Mouse (Mus musculus) midbrain, embryonic 14.5 days (tissue): ENCODE results near the gene Prr18. TPM values are rescaled to one million over a fixed set of nuclear protein-coding genes. Genes with fewer than 3 reads are reported as not detected.

ENCODE experiments used
- ATAC-seq: fragments of 200-750 bp; cut with Nextera tagmentation; 2 replicates; pipeline ENCODE4 v1.8.0; 2017; ENCODE audit warnings: moderate number of reproducible peaks, moderate library complexity; ENCODE audit not compliant: low FRiP score, low TSS enrichment
- DNase-seq: peaks from one replicate; pipeline ENCODE4 v3.0.0-alpha.2; 2015
- H3K27ac ChIP-seq: fragments of 300-500 bp; sonication (generic); replicated peaks from 2 replicates; pipeline ENCODE4 v1.5.1; 2014; ENCODE audit warnings: mild to moderate bottlenecking, low read depth, low read length, moderate library complexity
- H3K27me3 ChIP-seq: fragments of 300-500 bp; sonication (generic); 2 replicates; pipeline ENCODE4 v1.6.1; 2014; ENCODE audit warnings: low read length, control low read depth, mixed read lengths; ENCODE audit not compliant: control insufficient read depth, insufficient read depth
- H3K36me3 ChIP-seq: fragments of 300-500 bp; sonication (generic); 2 replicates; pipeline ENCODE4 v1.6.1; 2014; ENCODE audit warnings: low read length, control low read depth; ENCODE audit not compliant: control insufficient read depth, insufficient read depth
- H3K4me1 ChIP-seq: fragments of 300-500 bp; sonication (generic); 2 replicates; pipeline ENCODE4 v1.6.1; 2014; ENCODE audit warnings: mild to moderate bottlenecking, antibody characterized with exemption, low read length, control low read depth; ENCODE audit not compliant: control insufficient read depth, insufficient read depth
- H3K4me2 ChIP-seq: fragments of 300-500 bp; sonication (generic); 2 replicates; pipeline ENCODE4 v1.6.1; 2014; ENCODE audit warnings: mild to moderate bottlenecking, low read length, moderate library complexity
- H3K4me3 ChIP-seq: fragments of 300-500 bp; sonication (generic); replicated peaks from 2 replicates; pipeline ENCODE4 v1.5.1; 2014; ENCODE audit warnings: low read depth, low read length
- H3K9ac ChIP-seq: fragments of 300-500 bp; sonication (generic); replicated peaks from 2 replicates; pipeline ENCODE4 v1.6.1; 2014; ENCODE audit warnings: mild to moderate bottlenecking, low read length, moderate library complexity
- H3K9me3 ChIP-seq: fragments of 300-500 bp; sonication (generic); 2 replicates; pipeline ENCODE4 v1.6.1; 2016; ENCODE audit warnings: low read length, control low read depth, mixed read lengths; ENCODE audit not compliant: control insufficient read depth
- WGBS: fragments of 180-500 bp; shearing (Covaris S2); extraction: QIAGEN DNeasy Blood & Tissue Kit; methylation state at CpG from one replicate; pipeline ENCODE4 v1.1.7; 2014; 5-methylcytosine and 5-hydroxymethylcytosine counted together
- polyA plus RNA-seq: library from polyadenylated mRNA; unstranded; fragments of >200 nt; fragmentation: Nextera tagmentation; extraction: Ambion mirVana; gene quantifications from 2 replicates; pipeline ENCODE4 v1.2.1, GENCODE M21; 2014

The Prr18 gene
- polyA plus RNA-seq, 1 experiment from 2014 or later: 18.3 TPM

DNA sequence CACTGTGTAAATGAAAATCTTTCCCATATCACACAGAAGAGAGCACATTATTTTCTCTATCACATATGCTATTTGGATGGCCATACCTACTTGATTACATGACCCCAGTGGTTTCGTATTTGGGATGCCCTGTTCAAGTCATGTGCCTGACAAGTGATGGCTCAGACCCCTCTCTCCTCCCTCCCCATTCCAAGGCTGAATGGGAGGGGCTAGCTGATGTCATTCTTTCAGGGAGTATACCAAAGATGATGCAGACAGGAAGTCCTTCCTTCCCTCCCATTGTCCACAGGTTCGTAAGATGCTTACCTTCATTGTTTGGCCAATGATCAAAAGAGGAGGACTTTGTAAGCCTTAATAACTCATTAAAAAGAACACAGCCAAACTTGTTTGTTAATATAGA, 31.9 kb downstream of the Prr18 start:
- Histone ChIP-seq H3K27me3 (no peaks in the 10 kb centered on the region), H3K4me1 (peaks cover 64% of the 10 kb centered on the region), H3K4me2 (peak overlapping the region; percentile 45), H3K36me3 (no peaks in the 10 kb centered on the region), H3K9me3 (no peaks in the 10 kb centered on the region), H3K27ac (peak overlapping the region; percentile 98), H3K9ac (0 out of 2 replicates have a peak overlapping the region, but pooled peaks have one; percentile 46), H3K4me3 (no peak overlapping the region; the same call in 1 of the 2 replicates)
- DNase-seq (peak; percentile 67), ATAC-seq (no peak)
- 19% methylated on average over 2 of the region's 2 CpGs for WGBS

DNA sequence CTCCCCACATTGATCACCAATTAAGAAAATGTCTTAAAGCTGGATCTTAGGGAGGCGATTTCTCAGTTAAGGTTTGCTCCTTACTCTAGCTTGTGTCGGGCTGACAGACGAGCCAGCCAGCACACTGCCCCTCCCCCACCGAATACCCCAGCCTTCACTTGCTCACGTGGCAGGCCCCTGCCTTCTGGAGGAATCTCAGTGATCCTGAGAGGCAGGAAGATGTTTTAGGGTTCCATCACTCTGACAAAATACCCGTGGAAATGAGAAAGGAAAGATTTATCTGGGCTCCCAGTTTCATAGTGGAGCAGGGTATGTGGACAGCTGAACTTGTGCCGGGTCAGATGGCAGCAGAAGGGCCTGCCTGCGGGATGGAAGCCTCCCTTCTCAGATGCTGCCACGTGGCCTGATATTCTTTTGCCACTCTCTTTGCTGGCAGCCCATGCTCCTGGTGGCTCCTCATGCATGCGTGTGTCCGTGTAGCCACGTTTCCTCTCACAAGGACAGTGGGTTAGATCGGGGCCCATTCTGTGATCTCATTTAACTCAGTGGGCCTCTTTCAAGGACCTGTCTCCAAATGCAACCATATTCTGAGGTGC, 33.5 kb downstream of the Prr18 start:
- Histone ChIP-seq H3K9me3 (no peaks in the 10 kb centered on the region), H3K27me3 (no peaks in the 10 kb centered on the region), H3K27ac (peak overlapping the region; percentile 98), H3K36me3 (no peaks in the 10 kb centered on the region), H3K4me2 (peak overlapping the region; percentile 65), H3K4me1 (peaks cover 66% of the 10 kb centered on the region), H3K4me3 (no peak overlapping the region), H3K9ac (peak overlapping the region; percentile 50; the same call in 1 of the 2 replicates)
- 16% methylated on average over 13 of the region's 13 CpGs for WGBS
- DNase-seq: peak; percentile 79
- no peak for ATAC-seq

DNA sequence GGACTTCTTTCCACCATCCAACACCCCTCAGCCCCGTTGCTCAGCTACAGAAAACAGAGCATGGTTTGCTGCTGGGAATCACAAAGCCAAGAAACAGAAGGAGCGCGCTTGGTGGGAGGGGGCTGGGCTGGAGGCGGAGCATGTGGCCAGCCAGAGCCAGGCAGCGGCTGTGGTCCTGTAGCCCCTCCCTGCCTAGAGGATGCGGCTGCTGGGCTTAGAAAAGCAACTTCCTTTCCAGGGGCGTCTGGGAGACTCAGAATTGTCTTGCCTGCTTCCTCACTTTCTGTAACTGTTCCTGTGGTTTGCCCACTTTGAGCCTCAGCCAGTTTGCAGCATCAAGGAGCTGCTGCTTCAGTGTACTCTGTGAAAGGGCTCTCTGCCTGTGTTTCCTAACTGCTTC, 34.6 kb downstream of the Prr18 start:
- peak; percentile 94 for DNase-seq
- H3K4me3 ChIP-seq: peak overlapping the region; percentile 32
- 0% methylated on average over 7 of the region's 7 CpGs for WGBS
- H3K4me2 ChIP-seq: peak overlapping the region; percentile 65
- ATAC-seq: peak; percentile 82
- no peaks in the 10 kb centered on the region for H3K27me3 ChIP-seq
- no peaks in the 10 kb centered on the region for H3K9me3 ChIP-seq
- peak overlapping the region; percentile 98 for H3K27ac ChIP-seq
- H3K4me1 ChIP-seq: peaks cover 62% of the 10 kb centered on the region
- peak overlapping the region; percentile 60 for H3K9ac ChIP-seq
- no peaks in the 10 kb centered on the region for H3K36me3 ChIP-seq

DNA sequence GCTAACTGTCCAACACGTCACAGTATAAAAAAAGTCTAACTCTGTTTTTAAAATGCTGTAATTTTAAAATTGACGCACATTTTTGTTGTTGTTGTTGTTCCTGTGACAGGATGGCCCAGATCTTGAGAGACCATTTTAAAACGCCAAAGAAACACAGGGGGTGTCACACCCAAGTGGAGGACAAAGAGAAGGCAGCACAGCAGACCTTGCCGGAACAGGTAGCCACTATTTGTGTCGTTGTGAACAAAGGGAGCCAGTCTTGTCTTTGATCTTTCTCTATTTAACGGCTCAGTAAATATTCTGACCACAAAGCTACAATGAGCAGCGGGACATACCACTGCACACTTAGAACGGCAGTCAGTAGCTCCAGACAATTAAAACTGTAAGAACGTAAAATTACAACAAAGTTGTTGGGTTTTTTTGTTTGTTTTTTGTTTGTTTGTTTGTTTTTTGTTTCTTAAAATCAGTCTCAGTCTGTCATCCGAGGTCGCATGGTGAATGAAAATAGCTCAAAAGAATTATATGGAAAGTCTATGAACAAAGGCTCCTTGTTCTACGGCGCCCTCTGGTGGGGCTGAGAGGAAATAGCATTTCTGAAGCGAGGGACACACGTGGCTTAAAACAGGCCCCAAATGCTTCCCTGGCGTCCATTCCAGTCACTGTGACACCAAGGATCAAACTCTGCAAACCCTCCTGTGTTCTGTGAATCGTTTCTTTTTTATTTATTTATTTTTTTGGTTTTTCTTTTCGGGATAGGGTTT, 35.2 kb downstream of the Prr18 start:
- Histone ChIP-seq H3K4me1 (peaks cover 56% of the 10 kb centered on the region), H3K4me3 (peak overlapping the region; percentile 32), H3K27me3 (no peaks in the 10 kb centered on the region), H3K9me3 (no peaks in the 10 kb centered on the region), H3K4me2 (peak overlapping the region; percentile 65), H3K9ac (peak overlapping the region; percentile 60), H3K27ac (peak overlapping the region; percentile 98), H3K36me3 (no peaks in the 10 kb centered on the region)
- DNase-seq (peak; percentile 91), ATAC-seq (no peak)
- WGBS: under 1% methylated on average over 18 of the region's 18 CpGs

DNA sequence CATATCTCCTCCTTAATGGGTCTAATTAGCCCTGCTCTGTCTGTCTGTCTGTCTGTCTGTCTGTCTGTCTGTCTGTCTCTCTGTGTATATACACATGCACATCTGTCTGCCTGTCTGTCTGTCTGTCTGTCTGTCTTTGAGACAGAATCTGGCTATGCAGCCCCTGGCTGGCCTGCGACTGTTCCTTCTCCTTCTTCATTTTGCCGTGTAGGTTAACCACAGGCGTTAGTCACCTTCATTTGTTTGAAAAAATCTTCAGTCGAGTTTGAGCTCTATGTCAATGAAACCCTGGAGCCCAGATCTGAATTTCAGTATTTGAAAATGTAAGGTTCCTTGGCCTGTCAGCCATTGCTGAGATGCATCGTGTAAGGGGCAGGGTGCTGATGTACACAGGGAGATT, 40.0 kb downstream of the Prr18 start:
- WGBS: 59% methylated on average over 5 of the region's 5 CpGs
- no peak for ATAC-seq
- H3K9ac ChIP-seq: no peak overlapping the region

DNA sequence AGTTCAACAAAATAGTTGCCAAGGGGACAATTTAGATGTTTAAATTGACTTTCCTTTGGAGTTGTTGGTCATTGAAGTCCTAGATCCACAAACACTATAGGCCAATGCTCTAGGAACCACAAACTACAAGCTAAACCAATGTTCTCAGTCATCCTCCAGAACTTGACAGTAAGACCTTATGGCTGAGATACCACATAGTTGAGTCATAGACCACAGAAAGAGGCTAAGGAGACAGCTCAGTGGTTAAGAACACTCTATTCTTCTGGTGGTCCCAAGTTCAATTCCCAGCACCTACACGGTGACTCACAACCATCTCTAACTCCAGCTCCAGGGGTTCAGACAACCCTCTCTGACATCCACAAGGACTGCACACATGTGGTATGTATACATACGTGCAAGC, 48.2 kb downstream of the Prr18 start:
- Histone ChIP-seq H3K27me3 (peaks cover 22% of the 10 kb centered on the region; the same call in 1 of the 2 replicates), H3K4me2 (no peak overlapping the region), H3K9ac (no peak overlapping the region), H3K9me3 (peaks cover 5% of the 10 kb centered on the region; the same call in 1 of the 2 replicates), H3K4me3 (no peak overlapping the region), H3K27ac (no peak overlapping the region), H3K4me1 (peaks cover 10% of the 10 kb centered on the region), H3K36me3 (no peaks in the 10 kb centered on the region)
- DNase-seq (no peak), ATAC-seq (no peak)
- 92% methylated on average over 2 of the region's 2 CpGs for WGBS

More for the DNA sequence above, 40.0 kb downstream of the Prr18 start:
- Histone ChIP-seq H3K27ac (no peak overlapping the region), H3K4me2 (no peak overlapping the region), H3K27me3 (no peaks in the 10 kb centered on the region), H3K9me3 (peaks cover 5% of the 10 kb centered on the region; the same call in 1 of the 2 replicates), H3K4me1 (peaks cover 13% of the 10 kb centered on the region), H3K36me3 (no peaks in the 10 kb centered on the region), H3K4me3 (no peak overlapping the region)
- DNase-seq: no peak

DNA sequence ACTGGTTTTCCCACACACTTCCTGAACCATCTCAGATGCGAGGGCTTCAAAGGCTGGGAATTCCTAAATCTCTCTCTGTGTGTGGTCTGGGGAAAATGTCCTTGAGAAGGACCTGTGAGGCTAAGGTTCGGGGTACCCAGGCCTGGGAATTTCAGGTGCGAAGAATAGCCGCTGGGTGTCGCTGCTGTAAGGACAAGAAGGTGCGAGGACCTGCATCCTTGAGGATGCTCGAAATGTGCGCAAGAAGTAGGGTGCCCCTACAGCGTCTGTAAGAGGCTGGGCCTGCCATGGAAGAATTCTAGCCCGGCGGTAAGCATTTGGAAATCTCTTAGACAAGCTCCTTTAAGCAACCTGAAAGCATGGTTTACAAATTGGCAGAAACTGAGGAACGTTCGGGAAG, 51.2 kb downstream of the Prr18 start:
- Histone ChIP-seq H3K27me3 (peaks cover 32% of the 10 kb centered on the region), H3K9me3 (no peaks in the 10 kb centered on the region), H3K4me3 (peak overlapping the region; percentile 30), H3K4me2 (peak overlapping the region; percentile 49), H3K27ac (no peak overlapping the region), H3K4me1 (peaks cover 10% of the 10 kb centered on the region), H3K9ac (peak overlapping the region; percentile 42; the same call in 1 of the 2 replicates), H3K36me3 (no peaks in the 10 kb centered on the region)
- ATAC-seq (no peak), DNase-seq (peak; percentile 85)
- 2% methylated on average over 13 of the region's 13 CpGs for WGBS

DNA sequence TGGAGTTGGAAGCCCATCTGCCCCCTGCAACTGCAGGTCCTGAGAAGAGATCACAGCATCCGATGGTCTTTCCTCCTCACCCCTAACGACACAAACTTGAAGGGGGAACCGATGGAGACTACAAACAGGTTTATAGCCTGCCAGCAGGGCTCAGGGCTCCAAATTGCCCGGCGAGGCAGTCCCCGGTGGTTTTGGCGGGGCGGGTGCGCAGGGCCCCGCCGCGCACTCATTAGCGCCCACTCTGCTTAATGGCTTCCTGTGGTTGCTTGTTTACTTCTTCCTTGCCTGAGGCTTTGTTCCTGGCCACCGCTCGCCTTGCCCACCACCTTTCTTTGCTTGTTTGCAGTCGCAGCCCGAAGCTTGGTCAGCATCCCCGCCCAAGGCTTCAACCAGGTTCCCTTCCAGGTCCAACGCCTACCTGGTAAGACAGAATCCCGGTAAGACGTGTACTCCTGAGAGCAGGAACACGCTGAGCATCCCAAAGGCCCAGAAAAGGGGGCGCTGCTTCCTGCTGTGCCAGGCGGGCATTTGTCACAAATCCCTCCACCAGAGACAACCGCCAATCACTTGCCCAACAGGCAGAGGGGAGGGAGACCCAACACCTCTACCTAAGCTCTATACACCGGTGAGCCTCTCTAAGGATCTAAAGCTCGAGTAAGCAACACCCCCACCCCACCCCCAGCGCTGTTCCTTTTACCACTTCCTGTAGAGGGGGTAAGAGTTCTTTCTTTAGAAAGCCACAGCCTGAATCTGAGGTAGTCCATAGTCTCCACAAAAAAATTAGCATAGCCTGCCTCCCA, 51.9 kb downstream of the Prr18 start:
- WGBS: 2% methylated on average over 28 of the region's 28 CpGs
- DNase-seq: no peak
- H3K27me3 ChIP-seq: peaks cover 32% of the 10 kb centered on the region
- H3K4me1 ChIP-seq: peaks cover 10% of the 10 kb centered on the region
- no peak overlapping the region for H3K27ac ChIP-seq
- H3K4me3 ChIP-seq: peak overlapping the region; percentile 30
- H3K9me3 ChIP-seq: no peaks in the 10 kb centered on the region
- no peaks in the 10 kb centered on the region for H3K36me3 ChIP-seq
- H3K4me2 ChIP-seq: peak overlapping the region; percentile 49
- peak overlapping the region; percentile 42 for H3K9ac ChIP-seq
- no peak for ATAC-seq
